Mouse (Mus musculus) layer of hippocampus, adult 6 months (tissue): Measurements from ENCODE around the gene Pi4k2a. TPM values are rescaled to one million over a fixed set of nuclear protein-coding genes. Genes with fewer than 3 reads are reported as not detected.

Experiments
- long read RNA-seq, 2 experiments: library from polyadenylated mRNA; unstranded; transcript quantifications; one replicate each; pipeline ENCODE4 v2.0.0; 2019 to 2020
- polyA plus RNA-seq: library from polyadenylated mRNA; unstranded; fragments of <200 nt; fragmentation: Nextera tagmentation; gene quantifications from 2 replicates; pipeline ENCODE4 v1.2.3, GENCODE M21; 2021

Gene Pi4k2a
- polyA plus RNA-seq, result 8.1 and 8.4 TPM in 2 replicates
- long read RNA-seq, experiment 1, partial matches to known transcripts, result 10 of 20 reads
- long read RNA-seq, experiment 1, other reads (novel, unspliced or antisense), result 10 of 20 reads
- long read RNA-seq, experiment 2, partial matches to known transcripts, result 12 of 35 reads
- long read RNA-seq, experiment 2, other reads (novel, unspliced or antisense), result 21 of 35 reads

GRCm38 (mm10) chr19:42089748-42090595 is at the start of gene Pi4k2a:
Pi4k2a (plus strand) TSS chr19:42090470.

GRCm38 (mm10) chr19:42045269-42046102 is 44.8 kb upstream of the Pi4k2a start, which contains the start of gene Hoga1:
Hoga1 (plus strand) TSS chr19:42045610.

GRCm38 (mm10) chr19:42051948-42052347 is 38.3 kb upstream of the Pi4k2a start, which contains the start of gene 4933411K16Rik:
4933411K16Rik (plus strand) TSS chr19:42052248.

GRCm38 (mm10) chr19:42086166-42086565 is 4.1 kb upstream of the Pi4k2a start, which contains the start of gene Morn4:
Morn4 (minus strand) TSS chr19:42086357.

GRCm38 (mm10) chr19:42128787-42129508 is 38.7 kb downstream of the Pi4k2a start, which contains the start of gene Avpi1:
Avpi1 (minus strand) TSS chr19:42129059.

GRCm38 (mm10) chr19:42147170-42147768 is 57.0 kb downstream of the Pi4k2a start, which contains the start of gene Marveld1:
Marveld1 (plus strand) TSS chr19:42147400.

GRCm38 (mm10) chr19:42163764-42164163 is 73.5 kb downstream of the Pi4k2a start, which contains the start of gene Zfyve27:
Zfyve27 (plus strand) TSS chr19:42163951.

Other genes with a start within 250 kb of the Pi4k2a start
- 0.55 and 0.67 TPM in 2 replicates for gene Frat2, start 242.3 kb upstream of the Pi4k2a start, polyA plus RNA-seq
- 12.1 and 13.1 TPM in 2 replicates for gene Rrp12, start 194.3 kb upstream of the Pi4k2a start, polyA plus RNA-seq
- gene Pgam1, start 178.5 kb upstream of the Pi4k2a start, polyA plus RNA-seq, result 781 and 829 TPM in 2 replicates
- gene Exosc1, start 157.0 kb upstream of the Pi4k2a start, polyA plus RNA-seq, result 53.5 and 54.9 TPM in 2 replicates
- 30.0 and 30.7 TPM in 2 replicates for gene Zdhhc16, start 157.0 kb upstream of the Pi4k2a start, polyA plus RNA-seq
- 8.5 and 8.8 TPM in 2 replicates for gene Mms19, start 109.3 kb upstream of the Pi4k2a start, polyA plus RNA-seq
- gene Ubtd1, start 108.7 kb upstream of the Pi4k2a start, polyA plus RNA-seq, result 3.5 and 4.2 TPM in 2 replicates
- gene Ankrd2, start 54.5 kb upstream of the Pi4k2a start, polyA plus RNA-seq, result 0.50 and 0.56 TPM in 2 replicates
- 0.73 and 0.92 TPM in 2 replicates for gene Hoga1, start 44.9 kb upstream of the Pi4k2a start, polyA plus RNA-seq
- not detected in 2 replicates for gene 4933411K16Rik, start 38.2 kb upstream of the Pi4k2a start, polyA plus RNA-seq
- gene Morn4, start 4.1 kb upstream of the Pi4k2a start, polyA plus RNA-seq, result 53.1 and 58.1 TPM in 2 replicates
- 65.3 and 67.0 TPM in 2 replicates for gene Avpi1, start 38.6 kb downstream of the Pi4k2a start, polyA plus RNA-seq
- gene Marveld1, start 56.9 kb downstream of the Pi4k2a start, polyA plus RNA-seq, result 0.60 and 0.89 TPM in 2 replicates
- gene Zfyve27, start 73.5 kb downstream of the Pi4k2a start, polyA plus RNA-seq, result 10.1 and 10.7 TPM in 2 replicates
- 0.28 and 1.5 TPM in 2 replicates for gene Sfrp5, start 111.8 kb downstream of the Pi4k2a start, polyA plus RNA-seq
- gene Golga7b, start 157.1 kb downstream of the Pi4k2a start, polyA plus RNA-seq, result 105 and 124 TPM in 2 replicates